Mouse (Mus musculus): Measurements from ENCODE around the gene Cdh20. TPM values are rescaled to one million over a fixed set of nuclear protein-coding genes. Genes with fewer than 3 reads are reported as not detected.

Gene Cdh20
- total and polyA plus RNA-seq, 3 experiments, result not detected

- H3K79me2 ChIP-seq (replicated peaks; ENCODE audit: control insufficient read depth, extremely low read depth, insufficient read depth, poor library complexity, severe bottlenecking), result no peaks in the 10 kb centered on the region; the same call in 1 of the 2 replicates
- no peaks in the 10 kb centered on the region for H3K27me3 ChIP-seq (replicated peaks)
- no peak overlapping the region for H3K4me2 ChIP-seq (ENCODE audit: insufficient read depth, low read depth, poor library complexity, severe bottlenecking)
- in situ Hi-C loops (cut with MboI; ENCODE audit: low pct_ligation_motif_present, low pct_unique_long_range_greater_than_20kb, low sequenced_read_pairs), result no loop called here
- H3K4me1 ChIP-seq (ENCODE audit: control insufficient read depth in 1 of 2, insufficient read depth in 2 of 2), result no peaks in the 10 kb centered on the region
- no peak overlapping the region for H3K4me3 ChIP-seq (replicated peaks in 1 of 3; ENCODE audit: low read depth in 2 of 3, low read length in 2 of 3, poor library complexity in 1 of 3)
- TF ChIP-seq PAX5 (IDR thresholded peaks at IDR 0.05; ENCODE audit: low read length) (no peak), SMC3 (IDR thresholded peaks at IDR 0.05; ENCODE audit: low read depth, low read length) (no peak), BHLHE40 (IDR thresholded peaks at IDR 0.05; ENCODE audit: low read depth, low read length) (no peak), POLR2AphosphoS2 (IDR thresholded peaks at IDR 0.05; ENCODE audit: low read depth, low read length) (no peak), NRF1 (IDR thresholded peaks at IDR 0.05; ENCODE audit: low read depth, low read length) (no peak), SIN3A (IDR thresholded peaks at IDR 0.05; ENCODE audit: low read length) (no peak), ELF1 (IDR thresholded peaks at IDR 0.05; ENCODE audit: low read depth, low read length) (no peak), MXI1 (IDR thresholded peaks at IDR 0.05; ENCODE audit: low read depth, low read length) (no peak)
- no peaks in the 10 kb centered on the region for H3K36me3 ChIP-seq (replicated peaks in 1 of 2; ENCODE audit: control insufficient read depth in 1 of 2, insufficient read depth in 1 of 2, low read length in 1 of 2)
- DNase-seq (ENCODE audit: extremely low read depth), result no peak
- no peak overlapping the region for H3K9ac ChIP-seq (ENCODE audit: insufficient read depth, low read depth)
- H3K27ac ChIP-seq (ENCODE audit: insufficient read depth, low read depth), result no peak overlapping the region
- dilution Hi-C loops (cut with MboI; ENCODE audit: extremely low pct_ligation_motif_present, extremely low pct_unique_long_range_greater_than_20kb, low sequenced_read_pairs), result no loop called here
- H3K9me3 ChIP-seq (replicated peaks; ENCODE audit: low read length), result peaks cover 19% of the 10 kb centered on the region
Observed at GRCm38 (mm10) chr1:104848256-104848919, 80.1 kb downstream of the Cdh20 start.

GRCm38 (mm10) chr1:104848920-104849272, 80.6 kb downstream of the Cdh20 start:
- H3K36me3 ChIP-seq (replicated peaks in 1 of 2; ENCODE audit: control insufficient read depth in 1 of 2, insufficient read depth in 1 of 2, low read length in 1 of 2), result no peaks in the 10 kb centered on the region
- no peak for DNase-seq (ENCODE audit: extremely low read depth)
- H3K27me3 ChIP-seq (replicated peaks), result no peaks in the 10 kb centered on the region
- H3K4me1 ChIP-seq (ENCODE audit: control insufficient read depth in 1 of 2, insufficient read depth in 2 of 2), result no peaks in the 10 kb centered on the region
- peaks cover 20% of the 10 kb centered on the region for H3K9me3 ChIP-seq (replicated peaks; ENCODE audit: low read length)
- dilution Hi-C loops (cut with MboI; ENCODE audit: extremely low pct_ligation_motif_present, extremely low pct_unique_long_range_greater_than_20kb, low sequenced_read_pairs) (no loop called here), in situ Hi-C loops (cut with MboI; ENCODE audit: low pct_ligation_motif_present, low pct_unique_long_range_greater_than_20kb, low sequenced_read_pairs) (no loop called here)
- no peak overlapping the region for H3K4me2 ChIP-seq (ENCODE audit: insufficient read depth, low read depth, poor library complexity, severe bottlenecking)
- no peaks in the 10 kb centered on the region; the same call in 1 of the 2 replicates for H3K79me2 ChIP-seq (replicated peaks; ENCODE audit: control insufficient read depth, extremely low read depth, insufficient read depth, poor library complexity, severe bottlenecking)
- H3K4me3 ChIP-seq (replicated peaks in 1 of 3; ENCODE audit: low read depth in 2 of 3, low read length in 2 of 3, poor library complexity in 1 of 3), result no peak overlapping the region
- H3K9ac ChIP-seq (ENCODE audit: insufficient read depth, low read depth), result no peak overlapping the region
- H3K27ac ChIP-seq (ENCODE audit: insufficient read depth, low read depth), result no peak overlapping the region
- TF ChIP-seq JUND (conservative IDR thresholded peaks at IDR 0.05; ENCODE audit: low read depth, low read length) (no peak), NELFE (IDR thresholded peaks at IDR 0.05; ENCODE audit: low read depth, low read length) (no peak), MEF2A (IDR thresholded peaks at IDR 0.05; ENCODE audit: borderline replicate concordance, low read depth, low read length) (no peak), PAX5 (IDR thresholded peaks at IDR 0.05; ENCODE audit: low read length) (no peak), ZMIZ1 (IDR thresholded peaks at IDR 0.05; ENCODE audit: low read depth, low read length) (no peak), RCOR1 (conservative IDR thresholded peaks at IDR 0.05; ENCODE audit: low read depth, low read length) (no peak), UBTF (IDR thresholded peaks at IDR 0.05; ENCODE audit: low read depth, low read length) (no peak), USF2 (conservative IDR thresholded peaks at IDR 0.05; ENCODE audit: low read depth, low read length) (no peak), BHLHE40 (IDR thresholded peaks at IDR 0.05; ENCODE audit: low read depth, low read length) (no peak)
